Mouse (Mus musculus) embryo, embryonic 10.5 days (tissue): ENCODE results near the gene Dlx6.
A peak's percentile ranks its signal among the peaks of the same experiment; 100 is the strongest.

Source experiments
- DNase-seq: peaks from one replicate; pipeline ENCODE4 v3.0.0-alpha.2; 2015; ENCODE audit warnings: low spot score

Dlx6 gene

GRCm38 (mm10) chr6:6859950-6860410, 3.2 kb upstream of the Dlx6 start:
- no peak for DNase-seq

- peak; percentile 65 for DNase-seq
Measured at GRCm38 (mm10) chr6:6860411-6861085, 2.6 kb upstream of the Dlx6 start.

GRCm38 (mm10) chr6:6861086-6861797, 1.9 kb upstream of the Dlx6 start:
- peak; percentile 51 for DNase-seq

GRCm38 (mm10) chr6:6861798-6862428, 1.2 kb upstream of the Dlx6 start:
- peak; percentile 31 for DNase-seq

GRCm38 (mm10) chr6:6862611-6863010, 523 bp upstream of the Dlx6 start:
- peak; percentile 93 for DNase-seq

GRCm38 (mm10) chr6:6863955-6864354, 821 bp downstream of the Dlx6 start:
- peak; percentile 46 for DNase-seq

GRCm38 (mm10) chr6:6864441-6865440, 1.6 kb downstream of the Dlx6 start:
- peak; percentile 74 for DNase-seq

GRCm38 (mm10) chr6:6867031-6867430, 3.9 kb downstream of the Dlx6 start:
- DNase-seq, result peak; percentile 32

- DNase-seq, result peak; percentile 54
Measured at GRCm38 (mm10) chr6:6869041-6869685, 6.0 kb downstream of the Dlx6 start.

GRCm38 (mm10) chr6:6869961-6870800, 7.0 kb downstream of the Dlx6 start:
- DNase-seq, result peak; percentile 66

GRCm38 (mm10) chr6:6870876-6871420, 7.8 kb downstream of the Dlx6 start:
- DNase-seq, result peak; percentile 49

GRCm38 (mm10) chr6:6871692-6872091, 8.6 kb downstream of the Dlx6 start:
- DNase-seq, result no peak

- DNase-seq, result peak; percentile 45
Measured at GRCm38 (mm10) chr6:6872873-6873272, 9.7 kb downstream of the Dlx6 start.

GRCm38 (mm10) chr6:6873476-6874072, 10.4 kb downstream of the Dlx6 start:
- peak; percentile 49 for DNase-seq

GRCm38 (mm10) chr6:6874073-6874771, 11.1 kb downstream of the Dlx6 start:
- peak; percentile 53 for DNase-seq

- DNase-seq, result peak; percentile 59
Measured at GRCm38 (mm10) chr6:6875136-6875535, 12.0 kb downstream of the Dlx6 start.

GRCm38 (mm10) chr6:6875676-6876075, 12.5 kb downstream of the Dlx6 start:
- DNase-seq, result peak; percentile 33

- peak; percentile 39 for DNase-seq
Measured at GRCm38 (mm10) chr6:6876231-6876630, 13.1 kb downstream of the Dlx6 start.

- peak; percentile 45 for DNase-seq
Measured at GRCm38 (mm10) chr6:6876731-6877130, 13.6 kb downstream of the Dlx6 start.
